Mouse (Mus musculus): Measurements from ENCODE around the gene Mettl24.

Gene Mettl24

DNA sequence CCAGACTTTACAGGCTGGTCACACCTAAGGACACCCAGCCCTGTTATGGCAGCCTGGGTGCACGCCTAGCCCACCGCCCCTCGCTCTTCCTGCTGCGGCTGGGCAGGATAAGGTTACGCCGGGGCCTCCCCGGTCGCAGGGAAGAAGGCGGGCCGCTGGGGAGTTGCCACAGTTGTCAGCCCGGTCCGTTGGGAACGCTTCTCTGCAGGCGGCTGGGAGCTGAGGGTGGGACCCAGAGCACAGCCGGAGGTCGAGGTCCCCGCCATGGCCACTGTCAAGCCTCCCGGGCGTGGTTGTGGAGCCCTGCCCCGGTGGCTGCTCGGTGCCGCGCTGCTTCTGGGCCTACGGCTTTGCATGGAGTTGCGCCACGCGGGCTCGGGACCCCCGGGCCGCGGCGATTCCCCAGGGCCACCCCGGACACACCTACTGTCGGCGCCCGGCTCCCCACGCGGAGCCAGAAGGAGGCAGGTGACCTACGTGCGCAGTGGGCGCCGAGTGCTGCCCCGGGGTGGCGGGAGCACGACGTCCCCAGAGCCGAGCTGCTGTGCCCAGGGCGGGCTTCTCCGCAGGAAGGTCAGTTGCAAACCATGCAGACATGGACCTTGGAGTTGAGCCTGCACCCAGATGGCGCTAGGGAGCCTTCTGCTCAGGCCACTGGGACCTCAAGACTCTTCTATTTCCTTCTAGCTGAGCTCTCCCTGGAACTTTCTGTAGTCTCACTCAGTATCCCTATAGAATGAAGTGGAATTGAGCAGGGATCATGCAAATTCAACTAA, at the start of gene Mettl24:
TSS of gene Mettl24 (plus strand) at position 191 of the 776 bp plus-strand sequence.
- peak; percentile 86 for DNase-seq

DNA sequence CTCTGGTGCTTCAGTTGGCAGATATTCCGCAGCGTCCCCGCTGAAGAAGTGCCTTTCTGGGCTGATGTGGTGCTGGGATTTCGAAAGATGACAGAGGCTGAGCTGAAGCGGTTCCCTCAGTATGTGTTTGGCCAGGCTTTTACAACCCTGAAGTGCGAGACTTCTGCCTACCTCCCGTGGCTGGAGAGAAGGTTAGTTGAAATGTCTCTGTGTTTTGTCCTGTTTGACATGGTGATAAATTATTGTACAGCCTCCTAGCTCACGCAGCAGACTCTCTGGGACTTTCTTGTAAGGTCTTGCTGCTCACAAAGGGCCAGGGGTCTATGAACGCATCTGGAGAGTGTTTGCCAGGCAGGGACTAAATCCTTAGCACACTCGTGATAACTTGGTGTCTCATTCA, 45.8 kb upstream of the Mettl24 start:
- peak; percentile 33 for DNase-seq

DNA sequence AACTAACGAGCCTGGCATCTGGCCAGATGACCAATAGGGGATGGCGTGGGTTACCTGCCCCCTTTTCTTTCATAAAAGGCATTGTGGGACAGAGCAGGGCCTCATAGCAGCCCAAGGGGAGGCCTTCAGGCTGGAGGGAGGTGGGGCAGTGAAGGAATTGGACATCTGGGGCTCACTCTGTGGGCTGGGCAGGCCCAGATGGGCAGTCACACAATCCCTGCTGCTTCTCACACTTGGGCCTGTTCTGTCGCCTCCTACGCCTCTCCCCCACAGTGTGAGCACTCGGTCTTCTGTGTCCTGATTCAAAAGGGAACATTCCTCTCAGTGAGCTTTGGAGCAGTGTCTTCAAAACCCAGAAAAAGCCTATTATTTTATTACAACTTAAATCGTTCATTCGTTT, 44.8 kb upstream of the Mettl24 start:
- DNase-seq, result no peak

- DNase-seq, result peak; percentile 43
These were observed 44.0 kb upstream of the Mettl24 start for GRCm38 (mm10) chr10:40638823-40639819.

GRCm38 (mm10) chr10:40640406-40640805, 42.7 kb upstream of the Mettl24 start:
- no peak for DNase-seq

- no peak for DNase-seq
These were observed 41.2 kb upstream of the Mettl24 start for GRCm38 (mm10) chr10:40641901-40642300.

- DNase-seq, result no peak
These were observed 40.0 kb upstream of the Mettl24 start for GRCm38 (mm10) chr10:40643126-40643525.

DNA sequence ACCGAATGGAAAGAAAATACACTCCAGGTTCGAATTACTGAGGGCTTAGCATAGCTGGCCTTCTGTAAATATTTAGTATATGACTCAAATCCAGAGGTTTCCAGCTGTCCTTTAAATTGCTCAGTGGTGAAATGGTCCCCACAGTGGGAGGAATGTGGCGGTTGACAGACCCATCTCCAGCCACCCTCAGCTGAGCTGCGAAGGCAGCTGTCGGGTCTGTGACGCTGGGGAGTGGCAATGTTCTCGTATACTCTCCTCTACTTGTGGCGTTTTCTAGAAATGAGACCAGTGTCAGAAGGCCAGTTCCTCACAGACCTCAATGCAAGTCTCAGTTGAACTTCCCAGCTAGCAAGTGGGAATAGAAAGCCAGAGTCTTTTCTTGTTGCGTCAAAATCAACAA, 38.6 kb upstream of the Mettl24 start:
- DNase-seq, result no peak

DNA sequence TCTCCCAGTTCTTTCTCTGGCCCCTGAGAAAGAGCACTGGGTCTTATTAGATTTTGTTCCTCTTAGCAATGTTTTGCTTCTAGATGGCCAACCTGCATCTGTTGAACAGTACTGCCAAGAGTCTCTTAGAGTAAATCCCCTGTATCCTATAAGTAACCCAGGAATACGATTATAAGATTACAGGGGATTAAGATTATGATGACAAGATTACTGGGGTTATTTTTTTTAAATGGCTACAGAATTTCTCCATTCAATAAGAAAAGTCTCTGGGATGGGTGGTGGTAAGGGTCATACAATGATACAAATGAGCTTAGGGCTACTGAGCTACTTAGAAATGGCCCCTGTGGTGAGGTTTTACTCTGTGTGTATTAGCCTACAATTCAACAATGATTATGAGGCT, 37.7 kb upstream of the Mettl24 start:
- no peak for DNase-seq

GRCm38 (mm10) chr10:40648776-40649175, 34.3 kb upstream of the Mettl24 start:
- no peak for DNase-seq

DNA sequence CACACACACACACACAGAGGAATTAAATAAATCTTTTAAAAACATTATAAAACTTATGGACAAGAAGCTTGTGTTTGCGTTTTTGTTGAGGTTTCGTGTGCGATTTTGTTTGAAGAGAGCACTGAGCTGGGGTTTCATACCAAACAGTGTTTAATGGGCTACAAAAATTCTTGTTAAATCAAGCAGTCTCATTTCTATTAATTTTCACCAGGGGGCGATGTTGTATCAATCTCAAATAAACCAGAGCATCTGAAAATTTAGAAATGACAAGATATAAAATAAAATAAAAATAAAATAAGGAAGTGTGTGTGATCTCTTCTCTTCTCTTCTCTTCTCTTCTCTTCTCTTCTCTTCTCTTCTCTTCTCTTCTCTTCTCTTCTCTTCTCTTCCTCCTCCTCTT, 33.4 kb upstream of the Mettl24 start:
- DNase-seq, result peak; percentile 48

- no peak for DNase-seq
These were observed 31.4 kb upstream of the Mettl24 start for GRCm38 (mm10) chr10:40651676-40652075.

- no peak for DNase-seq
These were observed 17.8 kb upstream of the Mettl24 start for GRCm38 (mm10) chr10:40665270-40665669.

GRCm38 (mm10) chr10:40666943-40667342, 16.1 kb upstream of the Mettl24 start:
- no peak for DNase-seq

DNA sequence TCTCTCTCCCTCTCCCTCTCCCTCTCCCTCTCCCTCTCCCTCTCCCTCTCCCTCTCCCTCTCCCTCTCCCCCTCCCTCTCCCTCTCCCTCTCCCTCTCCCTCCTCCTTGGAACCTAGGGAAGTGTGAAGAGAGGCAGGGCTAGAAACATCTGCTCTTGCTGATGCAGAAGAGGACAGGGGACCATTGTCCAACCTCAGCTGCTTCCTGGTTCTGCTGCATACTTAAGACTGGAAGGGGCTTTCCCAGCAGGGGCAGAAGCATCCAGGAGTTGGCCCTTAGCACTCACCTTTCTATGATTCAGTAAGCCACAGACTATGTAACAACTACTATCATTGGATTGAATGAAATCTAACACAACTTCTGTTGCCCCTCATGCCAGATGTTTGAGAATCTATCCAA, 14.4 kb upstream of the Mettl24 start:
- DNase-seq, result no peak

- peak; percentile 29 for DNase-seq
These were observed 10.3 kb upstream of the Mettl24 start for GRCm38 (mm10) chr10:40672587-40673296.

- DNase-seq, result no peak
These were observed 9.8 kb upstream of the Mettl24 start for GRCm38 (mm10) chr10:40673297-40673665.

DNA sequence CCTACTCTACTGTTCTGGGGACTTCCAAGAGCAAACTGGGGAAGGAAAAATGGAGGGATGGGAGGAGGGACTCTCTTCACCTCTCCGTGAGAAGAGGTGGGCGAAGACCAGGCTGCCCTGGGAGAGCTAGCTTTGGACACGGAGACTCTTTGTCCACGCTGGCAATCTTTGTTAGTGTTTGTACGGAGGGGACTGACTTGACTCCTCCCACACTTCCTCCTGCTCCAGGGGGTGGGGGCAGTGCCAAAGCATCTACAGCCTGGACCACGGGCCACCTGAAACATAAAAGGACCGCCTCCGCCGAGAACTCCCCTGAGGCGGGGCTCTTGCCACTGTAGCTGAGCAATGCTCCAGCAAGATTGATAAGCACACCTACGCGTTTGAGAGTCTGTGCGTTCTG, 8.9 kb upstream of the Mettl24 start:
- peak; percentile 50 for DNase-seq

GRCm38 (mm10) chr10:40675921-40676320, 7.2 kb upstream of the Mettl24 start:
- no peak for DNase-seq

GRCm38 (mm10) chr10:40678477-40678876, 4.6 kb upstream of the Mettl24 start:
- DNase-seq, result no peak

GRCm38 (mm10) chr10:40682470-40682869, 612 bp upstream of the Mettl24 start:
- no peak for DNase-seq

- DNase-seq, result no peak
These were observed 779 bp downstream of the Mettl24 start for GRCm38 (mm10) chr10:40683868-40684253.

GRCm38 (mm10) chr10:40684326-40684725, 1.2 kb downstream of the Mettl24 start:
- no peak for DNase-seq

Data from embryo, embryonic 11 days (tissue).